Mouse (Mus musculus) thymus, adult 2 months (tissue): ENCODE measurements at regions not wholly inside any gene's neighbourhood (a gene's known extent, or its start where the extent isn't known, plus 50 kb on each side); places are given as distances from the start of the nearest gene placed in this dataset.

Source experiments
- DNase-seq: peaks from one replicate; pipeline ENCODE4 v3.0.0; 2021
- H3K27ac ChIP-seq: fragments of 200-500 bp; 2 replicates; pipeline ENCODE4 v1.5.1; 2012; ENCODE audit warnings: low read length, control low read depth; ENCODE audit not compliant: control insufficient read depth, insufficient read depth
- H3K27me3 ChIP-seq: fragments of 200-500 bp; 2 replicates; pipeline ENCODE4 v1.6.1; 2012; ENCODE audit warnings: mild to moderate bottlenecking, low read length, moderate library complexity, mixed read lengths; ENCODE audit not compliant: control insufficient read depth, insufficient read depth
- H3K36me3 ChIP-seq: fragments of 200-500 bp; 2 replicates; pipeline ENCODE4 v1.6.1; 2012; ENCODE audit warnings: mild to moderate bottlenecking, low read length, moderate library complexity; ENCODE audit not compliant: control insufficient read depth, insufficient read depth
- H3K4me1 ChIP-seq: fragments of 200-500 bp; replicated peaks from 2 replicates; pipeline ENCODE4 v1.6.1; 2012; ENCODE audit warnings: low read length; ENCODE audit not compliant: control insufficient read depth, insufficient read depth
- H3K4me3 ChIP-seq: fragments of 200-500 bp; 2 replicates; pipeline ENCODE4 v1.5.1; 2012; ENCODE audit warnings: mild to moderate bottlenecking, low read length, control low read depth, moderate library complexity; ENCODE audit not compliant: control insufficient read depth, insufficient read depth
- CTCF ChIP-seq: fragments of 200-500 bp; IDR thresholded peaks from 2 replicates; pipeline ENCODE4 v1.5.1; 2012; ENCODE audit warnings: mild to moderate bottlenecking, control low read depth, low read length, moderate library complexity, borderline replicate concordance; ENCODE audit not compliant: control insufficient read depth, poor library complexity, insufficient read depth; ENCODE audit errors: extremely low read depth
- POLR2A ChIP-seq: fragments of 200-500 bp; IDR thresholded peaks from 2 replicates; pipeline ENCODE4 v1.6.1; 2012; ENCODE audit warnings: mild to moderate bottlenecking, low read length, control low read depth, moderate library complexity; ENCODE audit not compliant: control insufficient read depth, poor library complexity, insufficient read depth; ENCODE audit errors: extremely low read depth
- WGBS: fragments of 180-500 bp; shearing (Covaris S2); methylation state at CpG from one replicate; pipeline ENCODE4 v1.1.7; 2018; 5-methylcytosine and 5-hydroxymethylcytosine counted together

DNA sequence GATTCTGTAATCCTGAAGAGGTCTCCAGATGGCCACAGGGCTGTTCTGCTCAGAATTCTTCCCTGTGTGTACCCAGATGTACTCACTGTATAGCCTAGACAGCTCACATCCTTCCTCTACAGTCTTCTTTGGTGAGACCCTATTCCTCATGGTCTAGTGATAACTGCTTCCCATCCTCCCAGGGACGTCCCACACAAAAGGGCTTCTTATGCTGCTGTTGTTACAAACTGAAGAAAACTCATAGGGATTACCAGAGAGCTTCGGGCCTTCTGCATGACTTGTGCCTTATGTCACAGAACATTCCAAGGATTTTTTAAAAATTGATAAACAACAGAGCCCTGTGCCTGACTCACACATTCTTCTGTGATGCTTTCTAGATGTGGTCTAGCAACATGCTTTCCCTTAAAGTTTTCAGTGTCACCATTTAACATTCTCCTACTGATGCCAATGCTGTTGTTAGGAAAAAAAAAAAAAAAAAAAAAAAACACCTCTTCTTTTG, 525.9 kb downstream of the Irx1 start:
- TF ChIP-seq POLR2A (no peak), CTCF (no peak)
- no peaks in the 10 kb centered on the region for H3K4me1 ChIP-seq
- no peak overlapping the region for H3K4me3 ChIP-seq
- no peaks in the 10 kb centered on the region for H3K27me3 ChIP-seq
- no peak for DNase-seq
- no peaks in the 10 kb centered on the region for H3K36me3 ChIP-seq
- H3K27ac ChIP-seq, result no peak overlapping the region
- 87% methylated on average over 2 of the region's 2 CpGs for WGBS

DNA sequence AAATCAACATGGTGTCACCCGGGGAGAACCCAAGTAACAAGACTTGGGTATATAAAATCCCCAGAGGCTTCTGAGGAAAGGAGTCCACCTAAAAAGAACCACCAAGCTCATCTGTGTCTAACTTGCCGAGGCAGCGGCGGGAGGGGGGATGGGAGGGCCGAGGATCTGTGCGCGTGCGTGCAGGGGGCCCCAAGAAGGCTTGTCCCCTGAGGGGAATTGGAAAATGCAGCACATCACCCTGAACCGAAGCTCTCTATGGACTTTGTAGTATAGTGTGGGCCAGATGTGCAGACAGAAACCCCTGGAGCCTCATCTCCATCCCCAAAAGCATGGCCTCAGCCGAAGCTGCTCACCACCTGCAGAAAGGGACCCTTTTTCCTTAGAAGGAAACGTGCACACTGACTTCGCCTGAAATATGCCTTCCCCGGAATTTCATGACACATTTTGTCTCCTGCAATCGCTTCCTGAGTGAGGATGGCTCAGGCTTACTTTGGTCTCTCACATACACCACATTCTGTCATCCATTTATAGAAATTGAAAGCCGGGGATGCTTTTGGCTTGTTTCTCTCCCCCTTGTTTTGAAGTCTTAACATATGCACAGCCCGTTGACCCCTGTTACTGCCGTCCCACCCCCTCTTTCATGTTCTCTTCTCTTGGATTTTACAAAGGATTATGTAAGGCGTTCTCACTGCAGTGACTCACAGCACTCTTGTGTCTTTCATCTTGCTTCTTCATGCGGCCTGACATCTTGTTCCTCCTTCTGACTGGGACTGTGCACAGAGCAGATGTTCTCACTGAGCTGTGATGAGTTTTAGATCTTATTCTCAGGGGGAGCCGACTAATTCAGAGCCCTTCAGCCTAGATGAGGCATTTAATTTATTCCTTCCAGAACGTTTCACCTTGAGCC, 559.6 kb downstream of the Irx1 start:
- no peak overlapping the region for H3K4me3 ChIP-seq
- no peak for DNase-seq
- 83% methylated on average over 21 of the region's 21 CpGs for WGBS
- TF ChIP-seq POLR2A (no peak), CTCF (no peak)
- no peaks in the 10 kb centered on the region for H3K36me3 ChIP-seq
- H3K27me3 ChIP-seq, result no peaks in the 10 kb centered on the region
- H3K4me1 ChIP-seq, result no peaks in the 10 kb centered on the region
- no peak overlapping the region for H3K27ac ChIP-seq

DNA sequence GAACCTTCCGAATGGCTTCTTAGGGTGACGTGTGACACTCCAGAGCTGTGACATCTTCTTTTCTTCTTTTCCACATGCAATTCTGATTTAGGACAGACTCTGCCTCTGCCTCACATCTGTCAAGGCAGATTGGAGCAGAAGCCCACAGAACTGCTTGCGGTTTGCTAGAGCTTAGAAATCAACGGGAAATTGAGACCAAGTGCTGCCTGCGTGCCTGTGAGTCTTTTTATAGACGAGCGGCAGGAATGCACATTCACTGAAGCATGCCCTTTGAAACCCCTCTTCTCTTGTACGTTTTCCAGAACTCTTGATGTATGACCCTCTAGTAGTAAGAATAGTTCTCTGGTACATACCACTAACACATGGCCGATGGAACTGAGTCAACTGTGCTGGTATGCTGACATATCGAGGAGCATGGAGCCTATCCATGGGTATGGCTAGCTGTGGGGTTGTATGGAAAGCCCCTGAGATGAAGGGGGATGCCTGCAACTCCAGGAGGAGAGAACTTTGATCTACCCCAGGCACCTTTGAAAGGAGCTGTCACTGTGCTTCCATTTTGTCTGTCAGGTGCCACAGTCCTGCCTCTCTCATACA, 552.2 kb upstream of the Adamts16 start:
- TF ChIP-seq CTCF (no peak), POLR2A (no peak)
- no peaks in the 10 kb centered on the region for H3K36me3 ChIP-seq
- DNase-seq, result no peak
- H3K4me1 ChIP-seq, result no peaks in the 10 kb centered on the region
- 90% methylated on average over 10 of the region's 10 CpGs for WGBS
- H3K27me3 ChIP-seq, result no peaks in the 10 kb centered on the region
- no peak overlapping the region for H3K27ac ChIP-seq
- H3K4me3 ChIP-seq, result no peak overlapping the region

DNA sequence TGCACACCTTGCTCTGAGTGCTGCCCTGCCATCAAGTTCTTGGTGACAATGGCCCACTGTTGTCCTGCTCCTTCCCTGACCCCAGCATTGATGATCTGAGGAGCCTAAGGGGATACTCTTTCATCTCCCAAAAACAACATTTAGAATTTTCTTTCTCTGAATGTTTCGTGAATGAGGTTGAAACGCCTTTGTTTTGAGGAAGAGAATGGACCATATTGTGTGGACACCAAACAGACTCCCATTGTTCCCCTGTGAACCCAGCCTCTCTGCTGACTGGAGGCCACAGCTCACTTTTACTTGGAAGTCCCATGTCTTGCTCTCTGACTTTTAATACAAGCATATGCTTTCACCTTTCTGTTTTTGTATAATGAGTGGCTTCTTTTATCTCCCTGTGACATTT, 537.0 kb upstream of the Adamts16 start:
- no peaks in the 10 kb centered on the region for H3K36me3 ChIP-seq
- no peaks in the 10 kb centered on the region for H3K4me1 ChIP-seq
- no peaks in the 10 kb centered on the region for H3K27me3 ChIP-seq
- DNase-seq, result no peak
- TF ChIP-seq CTCF (no peak), POLR2A (no peak)
- H3K4me3 ChIP-seq, result no peak overlapping the region
- no peak overlapping the region for H3K27ac ChIP-seq
- 90% methylated on average over 2 of the region's 2 CpGs for whole genome bisulfite sequencing

DNA sequence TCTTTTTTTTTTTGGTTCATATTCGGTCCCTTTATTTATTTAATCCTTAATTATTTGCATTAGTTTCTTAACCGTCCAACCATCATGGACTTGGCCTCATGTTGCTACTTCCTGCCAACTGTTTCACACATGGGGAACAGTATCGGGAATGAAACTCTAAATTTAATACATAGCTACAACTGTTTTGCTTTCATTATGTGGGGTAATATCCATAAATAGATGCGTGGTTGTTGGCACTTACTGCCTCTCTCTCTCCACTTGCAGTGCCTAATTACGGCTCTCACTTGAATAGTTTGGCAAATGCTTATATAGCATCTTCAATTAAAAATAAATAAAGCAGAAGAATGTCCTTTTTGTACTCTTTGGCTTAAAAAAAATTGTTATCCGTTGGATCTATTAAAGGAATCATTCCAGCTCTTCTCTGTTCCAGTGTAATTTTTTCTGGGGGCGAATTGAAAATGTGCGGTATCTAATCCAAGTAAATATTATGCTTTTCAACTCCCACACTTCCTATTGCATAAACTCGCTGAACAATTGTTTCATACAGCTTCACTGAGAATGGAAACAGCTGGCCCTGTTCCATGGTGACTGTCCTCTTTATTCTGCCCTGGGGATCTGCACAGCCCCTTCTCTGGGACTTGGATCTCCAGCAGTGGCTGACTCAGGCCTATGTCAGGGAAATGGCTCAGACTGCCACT, 534.4 kb upstream of the Adamts16 start:
- DNase-seq, result no peak
- H3K4me3 ChIP-seq, result no peak overlapping the region
- no peaks in the 10 kb centered on the region for H3K36me3 ChIP-seq
- 84% methylated on average over 9 of the region's 9 CpGs for WGBS
- no peak overlapping the region for H3K27ac ChIP-seq
- TF ChIP-seq POLR2A (no peak), CTCF (no peak)
- no peaks in the 10 kb centered on the region for H3K27me3 ChIP-seq
- H3K4me1 ChIP-seq, result no peaks in the 10 kb centered on the region

DNA sequence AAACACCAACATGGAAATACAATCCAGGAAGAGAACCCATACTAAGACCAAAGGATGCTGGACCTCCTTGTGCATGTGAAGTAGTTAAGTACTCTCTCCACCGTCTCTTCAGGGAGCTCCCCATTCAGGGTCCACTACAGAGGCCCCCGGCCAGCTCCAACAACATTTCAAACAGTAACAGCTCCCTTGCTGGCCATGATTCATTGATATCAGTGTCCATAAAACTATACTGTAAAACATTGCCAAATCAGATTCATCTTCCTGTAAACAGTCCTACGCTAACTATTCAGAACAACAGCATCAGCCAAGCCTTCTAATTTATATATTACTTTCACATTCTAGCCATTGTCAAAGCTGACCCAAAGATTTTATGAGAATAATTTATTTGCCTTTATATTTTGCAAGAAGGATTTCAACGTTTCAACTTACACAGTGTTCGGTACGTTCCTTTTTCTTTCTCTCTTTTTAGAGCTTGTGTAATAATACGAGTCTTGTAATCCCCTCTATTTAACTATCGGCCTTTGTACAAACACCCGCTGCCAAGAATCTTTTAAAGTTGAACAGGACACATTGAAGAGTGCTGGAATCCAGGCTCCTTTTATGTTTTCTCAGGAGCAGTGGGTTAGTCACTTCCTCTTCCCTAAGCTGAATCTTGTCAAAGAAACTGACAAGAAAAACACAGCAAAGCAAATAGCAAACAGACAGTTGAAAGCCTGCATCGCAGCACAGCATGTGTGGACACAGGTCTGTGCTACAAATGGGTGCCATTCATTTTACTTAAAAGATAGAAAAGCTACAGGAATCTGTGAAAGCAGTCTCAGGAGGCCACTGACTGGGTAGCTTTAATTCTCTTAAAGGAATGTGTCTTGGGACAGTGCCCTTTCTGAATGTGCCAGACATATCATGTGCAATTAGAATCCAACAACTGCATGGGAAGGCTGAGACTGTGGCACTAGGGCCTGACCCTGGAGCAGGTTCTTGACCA, 531.4 kb upstream of the Adamts16 start:
- H3K4me1 ChIP-seq, result no peaks in the 10 kb centered on the region
- H3K27ac ChIP-seq, result no peak overlapping the region
- TF ChIP-seq POLR2A, result no peak
- no peak for TF ChIP-seq CTCF
- H3K36me3 ChIP-seq, result no peaks in the 10 kb centered on the region
- DNase-seq, result no peak
- H3K27me3 ChIP-seq, result no peaks in the 10 kb centered on the region
- H3K4me3 ChIP-seq, result no peak overlapping the region
- 64% methylated on average over 10 of the region's 10 CpGs for WGBS
